Mouse (Mus musculus) neural tube, embryonic 14.5 days (tissue): ENCODE results near the gene Ppp1r9a. TPM values are rescaled to one million over a fixed set of nuclear protein-coding genes. Genes with fewer than 3 reads are reported as not detected.

Source experiments
- ATAC-seq: fragments of 200-750 bp; cut with Nextera tagmentation; 2 replicates; pipeline ENCODE4 v1.8.0; 2017; ENCODE audit warnings: low read depth, mild to moderate bottlenecking, moderate TSS enrichment, moderate library complexity
- H3K27ac ChIP-seq: fragments of 300-500 bp; sonication (generic); 2 replicates; pipeline ENCODE4 v1.5.1; 2014; ENCODE audit warnings: low read depth, mild to moderate bottlenecking, control low read depth, low read length, moderate library complexity, mixed read lengths
- H3K27me3 ChIP-seq: fragments of 300-500 bp; sonication (generic); 2 replicates; pipeline ENCODE4 v1.6.1; 2014; ENCODE audit warnings: low read length; ENCODE audit not compliant: control insufficient read depth, insufficient read depth
- H3K36me3 ChIP-seq: fragments of 300-500 bp; sonication (generic); 2 replicates; pipeline ENCODE4 v1.6.1; 2014; ENCODE audit warnings: low read length, mixed read lengths; ENCODE audit not compliant: control insufficient read depth, insufficient read depth
- H3K4me1 ChIP-seq: fragments of 300-500 bp; sonication (generic); 2 replicates; pipeline ENCODE4 v1.6.1; 2014; ENCODE audit warnings: low read length; ENCODE audit not compliant: control insufficient read depth, insufficient read depth
- H3K4me2 ChIP-seq: fragments of 300-500 bp; sonication (generic); 2 replicates; pipeline ENCODE4 v1.6.1; 2014; ENCODE audit warnings: mild to moderate bottlenecking, low read depth, low read length, control low read depth
- H3K4me3 ChIP-seq: fragments of 300-500 bp; sonication (generic); 2 replicates; pipeline ENCODE4 v1.5.1; 2014; ENCODE audit warnings: low read depth, low read length, control low read depth, mixed read lengths
- H3K9ac ChIP-seq: fragments of 300-500 bp; sonication (generic); replicated peaks from 2 replicates; pipeline ENCODE4 v1.6.1; 2014; ENCODE audit warnings: low read depth, mild to moderate bottlenecking, control low read depth, low read length, mixed read lengths
- H3K9me3 ChIP-seq: fragments of 300-500 bp; sonication (generic); 2 replicates; pipeline ENCODE4 v1.6.1; 2016; ENCODE audit warnings: low read length; ENCODE audit not compliant: control insufficient read depth
- WGBS: fragments of 180-500 bp; shearing (Covaris S2); extraction: QIAGEN DNeasy Blood & Tissue Kit; methylation state at CpG from one replicate; pipeline ENCODE4 v1.1.7; 2014; 5-methylcytosine and 5-hydroxymethylcytosine counted together
- polyA plus RNA-seq: library from polyadenylated mRNA; unstranded; fragments of >200 nt; fragmentation: Nextera tagmentation; extraction: Ambion mirVana; gene quantifications from 2 replicates; pipeline ENCODE4 v1.2.1, GENCODE M21; 2014

Gene Ppp1r9a
- polyA plus RNA-seq, 1 experiment from 2014 or later: 63.6 TPM

DNA sequence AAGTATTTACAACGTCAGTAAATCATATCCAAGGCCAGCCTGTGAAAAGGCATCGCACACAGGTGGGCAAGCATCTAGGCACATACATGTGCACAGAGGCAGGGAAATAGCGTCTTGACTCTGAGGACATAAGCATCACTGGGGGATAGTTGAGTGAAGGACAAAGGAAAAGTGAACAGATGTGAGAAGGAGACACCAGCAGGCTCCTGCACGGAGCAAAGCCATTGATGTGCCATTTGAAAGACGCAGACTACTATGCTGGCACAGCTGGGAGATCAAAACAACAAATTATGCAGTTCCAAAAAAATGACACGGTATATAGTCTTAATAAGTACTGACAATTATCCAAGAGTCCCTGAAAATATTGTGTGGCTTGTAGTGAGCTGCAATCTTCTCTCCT is 284.9 kb downstream of the Ppp1r9a start:
- Histone ChIP-seq H3K36me3 (no peaks in the 10 kb centered on the region), H3K9me3 (no peaks in the 10 kb centered on the region), H3K27ac (no peak overlapping the region), H3K27me3 (no peaks in the 10 kb centered on the region), H3K4me3 (no peak overlapping the region), H3K4me2 (no peak overlapping the region), H3K9ac (no peak overlapping the region), H3K4me1 (no peaks in the 10 kb centered on the region)
- 75% methylated on average over 6 of the region's 6 CpGs for WGBS
- ATAC-seq: no peak

DNA sequence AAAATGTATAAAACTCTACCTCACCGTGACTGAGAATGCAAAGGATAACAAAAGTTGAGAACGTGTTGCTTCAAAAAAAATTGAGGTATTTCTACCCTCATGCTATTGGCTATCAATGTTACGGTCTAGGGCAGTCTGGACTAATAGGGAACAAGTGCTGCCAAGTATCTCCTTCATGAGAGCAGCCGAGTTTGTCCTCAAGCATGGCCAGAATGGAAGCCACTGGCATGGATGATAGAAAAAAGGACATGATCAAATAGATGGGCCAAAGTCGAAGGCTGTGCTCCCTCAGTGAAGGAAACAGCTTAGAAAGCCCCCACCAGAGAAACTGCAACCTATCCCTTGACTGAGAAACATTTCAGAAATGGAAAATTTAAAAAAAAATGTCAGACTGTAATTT is 285.3 kb downstream of the Ppp1r9a start:
- Histone ChIP-seq H3K4me1 (no peaks in the 10 kb centered on the region), H3K4me2 (no peak overlapping the region), H3K27ac (no peak overlapping the region), H3K27me3 (no peaks in the 10 kb centered on the region), H3K9ac (no peak overlapping the region), H3K36me3 (no peaks in the 10 kb centered on the region), H3K4me3 (no peak overlapping the region), H3K9me3 (no peaks in the 10 kb centered on the region)
- no peak for ATAC-seq
- 87% methylated on average over 5 of the region's 5 CpGs for WGBS

DNA sequence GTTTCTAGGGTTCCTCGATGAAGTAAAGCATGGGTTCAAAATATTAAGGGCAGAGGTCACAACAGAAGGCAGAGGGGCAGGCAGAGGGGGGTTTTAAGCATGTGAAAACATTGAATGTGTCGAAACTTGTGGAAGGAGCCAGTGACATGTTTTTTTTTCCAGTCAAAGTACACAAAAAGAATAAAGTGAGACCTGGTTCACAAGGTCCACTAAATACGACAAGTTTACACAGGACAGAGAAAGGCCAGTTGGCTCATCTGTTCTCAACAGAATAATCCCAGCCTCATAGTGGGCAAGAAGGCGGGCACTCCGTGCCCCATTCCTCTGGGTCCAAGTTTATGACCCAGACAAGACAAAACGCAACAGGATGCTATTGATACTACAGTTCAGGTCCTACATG is 286.2 kb downstream of the Ppp1r9a start:
- Histone ChIP-seq H3K4me3 (no peak overlapping the region), H3K27me3 (no peaks in the 10 kb centered on the region), H3K36me3 (no peaks in the 10 kb centered on the region), H3K27ac (no peak overlapping the region), H3K4me1 (no peaks in the 10 kb centered on the region), H3K9me3 (no peaks in the 10 kb centered on the region), H3K4me2 (no peak overlapping the region), H3K9ac (no peak overlapping the region)
- WGBS: 78% methylated on average over 6 of the region's 6 CpGs
- ATAC-seq: no peak

DNA sequence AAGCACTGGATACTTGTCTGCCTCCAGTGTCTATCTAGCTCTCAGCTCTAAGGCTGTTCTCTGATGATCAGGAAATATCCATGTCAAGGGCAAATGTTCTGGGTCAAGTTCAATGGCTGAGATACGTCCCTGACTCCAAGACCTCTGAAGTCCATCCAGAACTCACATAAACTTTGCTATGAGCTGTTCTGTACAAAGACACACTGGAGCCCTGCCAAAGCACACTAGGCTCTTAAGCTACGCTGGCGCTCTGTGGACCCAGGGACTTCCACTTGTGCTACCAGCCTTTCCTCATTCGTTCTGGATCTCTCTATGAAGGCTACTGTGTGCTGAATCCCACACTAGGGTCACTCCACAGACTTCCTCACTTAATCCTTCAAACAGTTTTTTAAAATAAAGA is 286.8 kb downstream of the Ppp1r9a start:
- 69% methylated on average over 4 of the region's 4 CpGs for WGBS
- no peak overlapping the region for H3K4me2 ChIP-seq
- H3K9ac ChIP-seq: no peak overlapping the region
- no peaks in the 10 kb centered on the region for H3K4me1 ChIP-seq
- H3K4me3 ChIP-seq: no peak overlapping the region
- H3K36me3 ChIP-seq: no peaks in the 10 kb centered on the region
- no peaks in the 10 kb centered on the region for H3K9me3 ChIP-seq
- H3K27ac ChIP-seq: no peak overlapping the region
- no peaks in the 10 kb centered on the region for H3K27me3 ChIP-seq
- no peak; the same call in 1 of the 2 replicates for ATAC-seq

DNA sequence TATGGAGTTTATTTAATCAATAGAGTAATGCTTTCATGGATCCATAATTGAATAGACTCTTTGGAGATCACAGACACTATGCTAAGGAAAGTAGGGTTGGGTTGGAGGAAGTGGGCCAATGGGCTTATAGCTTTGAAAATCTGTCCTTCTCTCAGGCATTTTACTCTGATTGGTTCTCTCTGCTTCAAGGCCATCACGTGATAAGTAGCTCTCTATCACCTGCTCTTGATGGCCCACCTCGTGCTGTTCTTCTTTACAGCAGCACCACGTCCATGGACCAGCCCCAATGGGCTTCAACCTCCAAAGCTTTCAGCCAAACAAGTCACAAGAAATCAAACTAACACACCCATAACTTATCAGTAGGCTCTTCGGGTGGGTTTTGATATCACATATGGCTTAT is 288.0 kb downstream of the Ppp1r9a start:
- Histone ChIP-seq H3K4me2 (no peak overlapping the region), H3K27me3 (no peaks in the 10 kb centered on the region), H3K9me3 (no peaks in the 10 kb centered on the region), H3K9ac (no peak overlapping the region), H3K36me3 (no peaks in the 10 kb centered on the region), H3K4me1 (no peaks in the 10 kb centered on the region), H3K27ac (no peak overlapping the region), H3K4me3 (no peak overlapping the region)
- ATAC-seq: no peak
- WGBS: 87% methylated on average over 4 of the region's 4 CpGs

DNA sequence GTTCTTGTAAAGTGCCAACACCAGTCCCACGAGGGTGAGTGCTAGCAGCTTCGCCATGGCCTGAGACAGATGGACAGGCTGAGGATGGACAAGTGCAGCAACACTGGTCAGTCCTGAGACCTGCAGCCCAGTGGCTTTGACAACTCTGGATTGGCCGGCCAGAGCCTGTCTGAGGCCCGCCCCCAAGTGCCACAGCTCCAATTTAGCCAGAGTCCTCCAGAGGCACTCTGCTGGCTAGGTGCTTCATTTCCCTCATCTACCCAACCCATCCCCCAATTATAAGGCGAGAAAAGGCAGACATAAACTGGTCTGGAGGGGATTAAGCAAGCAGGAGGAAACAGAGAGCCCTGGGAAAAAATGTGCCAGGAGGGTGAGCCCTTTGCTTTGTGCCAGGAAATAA is 291.0 kb downstream of the Ppp1r9a start, which contains the start of gene Pon1:
Pon1 (minus strand) TSS at position 254 of the 400 bp plus-strand sequence.
- H3K4me3 ChIP-seq: no peak within 1 kb of the TSS
- ATAC-seq: no peak
- no peaks in the 10 kb centered on the region for H3K36me3 ChIP-seq
- H3K9me3 ChIP-seq: no peaks in the 10 kb centered on the region
- no peak within 1 kb of the TSS for H3K9ac ChIP-seq
- H3K4me2 ChIP-seq: no peak within 1 kb of the TSS
- WGBS: 39% methylated on average over 5 of the region's 5 CpGs
- H3K4me1 ChIP-seq: no peaks in the 10 kb centered on the region
- H3K27ac ChIP-seq: no peak within 1 kb of the TSS
- H3K27me3 ChIP-seq: no peaks in the 10 kb centered on the region

DNA sequence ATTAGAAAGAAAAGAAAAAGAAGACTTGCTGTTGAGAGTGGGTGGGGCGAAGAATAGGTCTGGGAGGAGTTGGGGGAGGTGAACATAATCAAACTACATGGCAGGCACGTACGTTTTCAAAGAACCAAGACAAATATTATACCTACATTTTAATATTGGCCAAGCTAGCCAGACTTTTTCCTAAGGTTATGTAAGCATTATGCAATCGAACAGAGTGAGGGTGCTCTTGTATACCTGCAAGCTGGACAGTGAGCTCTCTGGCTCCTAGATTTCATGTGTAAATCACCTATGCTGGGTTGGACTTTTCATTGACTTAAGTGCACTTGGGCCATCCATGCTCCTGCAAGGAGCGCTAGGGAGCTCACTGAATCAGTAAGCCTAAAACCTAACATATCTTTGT is 295.9 kb downstream of the Ppp1r9a start:
- no peak for ATAC-seq
- Histone ChIP-seq H3K4me1 (no peaks in the 10 kb centered on the region), H3K9me3 (no peaks in the 10 kb centered on the region), H3K27me3 (no peaks in the 10 kb centered on the region), H3K4me3 (no peak overlapping the region), H3K36me3 (no peaks in the 10 kb centered on the region), H3K4me2 (no peak overlapping the region), H3K27ac (no peak overlapping the region), H3K9ac (no peak overlapping the region)
- WGBS: 92% methylated on average over 5 of the region's 5 CpGs

DNA sequence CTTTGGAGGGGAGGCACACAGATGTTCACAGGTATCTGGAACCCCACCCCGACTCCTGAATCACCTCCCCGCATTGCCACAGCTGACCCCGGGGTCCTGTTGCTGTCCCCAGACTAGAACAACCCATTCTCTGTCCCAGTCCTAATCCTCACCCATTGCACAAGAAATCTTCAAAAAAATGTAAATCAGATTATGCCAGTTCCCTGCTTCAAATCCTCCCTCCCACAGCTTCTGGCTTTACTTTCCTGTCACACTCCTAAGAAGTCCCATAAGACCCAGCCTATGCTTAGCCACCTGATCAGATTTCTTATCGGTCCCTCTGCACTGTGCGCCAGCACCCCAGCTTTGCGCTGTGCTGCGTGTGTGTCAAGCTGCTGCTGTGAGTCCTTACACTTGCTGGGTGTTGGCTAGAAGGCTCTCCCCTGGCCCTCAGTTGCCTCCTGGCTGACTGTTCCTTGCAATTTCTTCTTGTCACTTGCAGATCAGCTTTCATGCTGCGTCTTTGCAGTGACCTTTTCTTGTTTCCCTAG is 296.7 kb downstream of the Ppp1r9a start:
- no peak for ATAC-seq
- 89% methylated on average over 8 of the region's 8 CpGs for WGBS
- Histone ChIP-seq H3K4me1 (no peaks in the 10 kb centered on the region), H3K9ac (no peak overlapping the region), H3K4me3 (no peak overlapping the region), H3K4me2 (no peak overlapping the region), H3K27me3 (no peaks in the 10 kb centered on the region), H3K27ac (no peak overlapping the region), H3K9me3 (no peaks in the 10 kb centered on the region), H3K36me3 (no peaks in the 10 kb centered on the region)

DNA sequence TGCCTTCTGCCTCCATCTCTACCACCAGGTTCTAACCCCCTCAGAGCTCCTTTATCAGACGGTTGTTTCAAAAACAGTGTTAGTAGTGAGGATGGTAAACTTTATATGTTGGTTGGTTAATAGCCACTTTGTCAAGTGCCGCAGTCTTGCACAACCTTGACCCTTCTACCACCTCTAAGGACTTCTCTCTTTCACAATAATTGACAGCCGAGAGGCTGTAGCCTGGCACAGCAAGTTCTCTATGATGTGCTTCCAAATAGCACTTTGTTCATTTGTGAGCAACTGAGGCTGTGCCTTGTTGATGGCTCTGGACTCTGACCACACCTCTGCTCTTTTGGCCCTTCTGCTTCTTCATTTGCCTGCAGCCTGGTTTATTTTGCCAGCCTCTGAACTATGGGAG is 297.2 kb downstream of the Ppp1r9a start:
- WGBS: 87% methylated on average over 3 of the region's 3 CpGs
- H3K4me3 ChIP-seq: no peak overlapping the region
- H3K9ac ChIP-seq: no peak overlapping the region
- H3K4me2 ChIP-seq: no peak overlapping the region
- H3K27ac ChIP-seq: no peak overlapping the region
- no peak for ATAC-seq
- no peaks in the 10 kb centered on the region for H3K36me3 ChIP-seq
- no peaks in the 10 kb centered on the region for H3K27me3 ChIP-seq
- no peaks in the 10 kb centered on the region for H3K4me1 ChIP-seq
- no peaks in the 10 kb centered on the region for H3K9me3 ChIP-seq
